Mouse (Mus musculus) myocyte (in vitro differentiated cells): ENCODE measurements at regions not wholly inside any gene's neighbourhood (a gene's known extent, or its start where the extent isn't known, plus 50 kb on each side); places are given as distances from the start of the nearest gene placed in this dataset.

Source experiments
- MAX ChIP-seq: IDR thresholded peaks from one replicate; pipeline ENCODE4 v1.6.1; 2011; ENCODE audit warnings: low read depth, mild to moderate bottlenecking, control low read depth
- MYOG ChIP-seq, 3 experiments: IDR thresholded peaks; one replicate each; pipeline ENCODE4 v1.6.1; 2011; ENCODE audit warnings: control low read depth in 2 of 3, low read depth in 2 of 3, mild to moderate bottlenecking in 2 of 3; ENCODE audit not compliant: insufficient read length in 2 of 3, control insufficient read depth in 1 of 3, insufficient read depth in 1 of 3
- POLR2A ChIP-seq: IDR thresholded peaks from one replicate; pipeline ENCODE4 v1.6.1; 2011; ENCODE audit warnings: low read depth, mild to moderate bottlenecking, control low read depth, moderate library complexity; ENCODE audit not compliant: insufficient read length
- POLR2AphosphoS2 ChIP-seq: IDR thresholded peaks from one replicate; pipeline ENCODE4 v1.6.1; 2011; ENCODE audit warnings: low read depth, control low read depth; ENCODE audit not compliant: insufficient read length
- TCF12 ChIP-seq: IDR thresholded peaks from one replicate; pipeline ENCODE4 v1.6.1; 2011; ENCODE audit warnings: mild to moderate bottlenecking, control low read depth; ENCODE audit not compliant: poor library complexity, insufficient read depth, severe bottlenecking

DNA sequence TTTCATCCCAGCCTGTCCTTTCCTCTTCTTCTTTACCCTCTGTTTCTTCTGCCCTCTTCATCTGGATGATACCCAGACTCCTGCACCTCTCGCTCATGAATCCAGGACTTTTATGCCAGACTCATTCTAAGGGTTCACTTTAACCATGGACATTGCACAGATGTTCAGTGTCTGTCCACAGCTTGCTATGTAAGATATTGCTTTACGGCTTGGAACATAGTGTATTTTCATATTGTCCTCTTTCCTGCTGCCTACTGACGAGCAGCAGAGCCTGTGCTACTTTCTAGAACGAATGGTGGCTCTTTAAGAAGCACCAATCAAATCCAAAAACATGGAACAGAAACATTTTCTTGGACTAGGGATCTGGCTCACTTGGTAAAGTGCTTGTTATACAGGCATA is 341.5 kb downstream of the En1 start:
- TF ChIP-seq MAX: no peak
- no peak for TF ChIP-seq POLR2AphosphoS2
- TF ChIP-seq TCF12: no peak
- no peak for TF ChIP-seq POLR2A
- TF ChIP-seq MYOG (IDR thresholded peaks at IDR 0.05; ENCODE audit: control insufficient read depth in 1 of 3, insufficient read depth in 1 of 3, insufficient read length in 2 of 3, low read depth in 2 of 3): no peak
